Comparison of ENCODE assay signal across 8 mouse cellular contexts in genomic region chr6:54972111-54972928, GRCm38 (mm10). TPM values are rescaled to one million over a fixed set of nuclear protein-coding genes. Genes with fewer than 3 reads are reported as not detected.
A peak's percentile ranks its signal among the peaks of the same experiment; 100 is the strongest.
DNase-seq lines count a peak whose midpoint lies in the region; ATAC-seq and TF ChIP-seq lines count a peak whose summit lies in the region.

TSS of gene Nod1 (minus strand) at chr6:54972612.

- H3K9ac ChIP-seq in heart, embryonic 12.5 days: peak within 1 kb of the TSS; percentile 74
- H3K9ac ChIP-seq in kidney, embryonic 16.5 days (replicated peaks; ENCODE audit: low read length): peak within 1 kb of the TSS; percentile 74
- peak within 1 kb of the TSS; percentile 97 for H3K9ac ChIP-seq in liver, adult 2 months (ENCODE audit: low read depth, low read length)

- no peak within 1 kb of the TSS for H3K27ac ChIP-seq in heart, embryonic 12.5 days (ENCODE audit: poor library complexity, severe bottlenecking)
- peak within 1 kb of the TSS; percentile 65; the same call in 1 of the 2 replicates for H3K27ac ChIP-seq in kidney, embryonic 16.5 days (ENCODE audit: low read length)
- H3K27ac ChIP-seq in liver, adult 2 months (replicated peaks; ENCODE audit: insufficient read depth, low read depth, low read length): peak within 1 kb of the TSS; percentile 91

- no peaks in the 10 kb centered on the region for H3K9me3 ChIP-seq in heart, embryonic 12.5 days (replicated peaks)
- H3K9me3 ChIP-seq in kidney, embryonic 16.5 days (ENCODE audit: low read length): no peaks in the 10 kb centered on the region

- 3% methylated on average over 53 of the region's 53 CpGs for WGBS in heart, embryonic 12.5 days
- 2% methylated on average over 53 of the region's 53 CpGs for WGBS in kidney, embryonic 16.5 days
- 1% methylated on average over 53 of the region's 53 CpGs for WGBS in liver, adult 2 months

- peak within 1 kb of the TSS; percentile 64 for H3K4me3 ChIP-seq in heart, embryonic 12.5 days
- H3K4me3 ChIP-seq in kidney, embryonic 16.5 days (ENCODE audit: low read length): peak within 1 kb of the TSS; percentile 69
- H3K4me3 ChIP-seq in liver, adult 2 months (ENCODE audit: insufficient read depth, low read depth, low read length): peak within 1 kb of the TSS; percentile 81

- H3K27me3 ChIP-seq in heart, embryonic 12.5 days (replicated peaks): peaks cover 17% of the 10 kb centered on the region; the same call in 1 of the 2 replicates
- peaks cover 13% of the 10 kb centered on the region for H3K27me3 ChIP-seq in kidney, embryonic 16.5 days (ENCODE audit: insufficient read depth, low read length)
- no peaks in the 10 kb centered on the region for H3K27me3 ChIP-seq in liver, adult 2 months (ENCODE audit: control insufficient read depth, insufficient read depth, low read length)

- no peaks in the 10 kb centered on the region for H3K36me3 ChIP-seq in heart, embryonic 12.5 days
- no peaks in the 10 kb centered on the region for H3K36me3 ChIP-seq in kidney, embryonic 16.5 days (ENCODE audit: insufficient read depth, low read length)
- no peaks in the 10 kb centered on the region for H3K36me3 ChIP-seq in liver, adult 2 months (ENCODE audit: control insufficient read depth, insufficient read depth, low read length)

- peak within 1 kb of the TSS; percentile 71 for H3K4me2 ChIP-seq in heart, embryonic 12.5 days
- peak within 1 kb of the TSS; percentile 78 for H3K4me2 ChIP-seq in kidney, embryonic 16.5 days (replicated peaks; ENCODE audit: low read depth, low read length)

- H3K79me2 ChIP-seq in liver, adult 2 months (ENCODE audit: control insufficient read depth, insufficient read depth, low read length): peaks cover 13% of the 10 kb centered on the region

- peak; percentile 68; the same call in 1 of the 2 replicates for ATAC-seq in erythroid progenitor cell, adult 5-6 weeks (replicated peaks; ENCODE audit: low FRiP score, poor library complexity, severe bottlenecking)
- ATAC-seq in heart, embryonic 12.5 days (ENCODE audit: insufficient number of reproducible peaks, low FRiP score): peak; percentile 89
- ATAC-seq in kidney, embryonic 16.5 days (ENCODE audit: low FRiP score, low TSS enrichment): peak; percentile 96
- ATAC-seq in monocyte, adult 5-6 weeks (replicated peaks; ENCODE audit: insufficient number of reproducible peaks, low FRiP score, low TSS enrichment, poor library complexity, severe bottlenecking): peak; percentile 80

- TF ChIP-seq CTCF in liver, adult 2 months (IDR thresholded peaks at IDR 0.05; ENCODE audit: low read depth, low read length): 0 out of 2 replicates have a peak, but pooled peaks have one; percentile 2

- peak; percentile 81; the same call in 1 of the 2 replicates for TF ChIP-seq POLR2A in liver, adult 2 months (IDR thresholded peaks at IDR 0.05; ENCODE audit: extremely low read depth, insufficient read depth, low read length)

- H3K4me1 ChIP-seq in heart, embryonic 12.5 days (replicated peaks): no peaks in the 10 kb centered on the region
- H3K4me1 ChIP-seq in kidney, embryonic 16.5 days (ENCODE audit: insufficient read depth, low read length): peaks cover 8% of the 10 kb centered on the region
- peaks cover 14% of the 10 kb centered on the region for H3K4me1 ChIP-seq in liver, adult 2 months (ENCODE audit: control insufficient read depth, insufficient read depth, low read length)

- DNase-seq in 3T3-L1 (ENCODE audit: low read depth, low spot score): peak; percentile 59
- peak; percentile 38 to 55 for DNase-seq in adrenal gland, postnatal 4 days (ENCODE audit: low spot score in 2 of 2)
- DNase-seq in liver, adult 2 months (ENCODE audit: extremely low read depth, low read depth, low spot score): peak; percentile 77
- DNase-seq in spleen, postnatal 36 days (ENCODE audit: low spot score in 2 of 2): peak; percentile 78 to 81

RNA-seq across cellular contexts. Expression of gene Nod1, which starts in this region (rescaled TPM):
- total RNA-seq in adrenal gland, postnatal 4 days (2021): 1 to 10 TPM; 9.1 to 9.8 TPM
- 1.8 and 16.3 TPM in 2 replicates for total RNA-seq in erythroid progenitor cell, adult 5-6 weeks (2015; ENCODE audit: low replicate concordance)
- 0.98 and 2.3 TPM in 2 replicates for total RNA-seq in erythroid progenitor cell, adult 5-6 weeks (2017; ENCODE audit: low replicate concordance)
- polyA plus RNA-seq in heart, embryonic 12.5 days (2016; fragmentation: Nextera tagmentation; extraction: Ambion mirVana): 4.1 and 4.2 TPM in 2 replicates
- 4.8 and 6.4 TPM in 2 replicates for polyA plus RNA-seq in kidney, embryonic 16.5 days (2015; fragmentation: Nextera tagmentation; extraction: Ambion mirVana)
- 7.0 and 12.1 TPM in 2 replicates for total RNA-seq in liver, adult 2 months (2014; rRNA removed)
- 8.1 and 8.4 TPM in 2 replicates for polyA plus RNA-seq in liver, adult 2 months (2012; rRNA removed)
- 63.0 to 110 TPM (median 64.7 TPM) in 3 replicates for total RNA-seq in monocyte, adult 5-6 weeks (2017)
